Mouse (Mus musculus): ENCODE data around the gene Olfr250. TPM values are rescaled to one million over a fixed set of nuclear protein-coding genes. Genes with fewer than 3 reads are reported as not detected.
"Not testable (repeated sequence)": the region's sequence is repeated elsewhere in the genome, so short reads cannot be mapped to it uniquely, and the experiment has no call there.

The Olfr250 gene
- polyA plus RNA-seq (2015; fragmentation: Nextera tagmentation; extraction: Ambion mirVana), result not detected in 2 replicates

- no peak within 1 kb of the TSS for H3K4me2 ChIP-seq
- 95% methylated on average over 2 of the region's 2 CpGs for WGBS
Observed at GRCm38 (mm10) chr9:38366596-38366995, at the start of gene Olfr250. Gene Olfr250 (plus strand): TSS chr9:38366896.

GRCm38 (mm10) chr9:38328760-38329159 lies 37.9 kb upstream of the Olfr250 start, which contains the start of gene Olfr25:
Gene Olfr25 (plus strand): TSS chr9:38329060.
- H3K4me3 ChIP-seq, result no peak within 1 kb of the TSS
- H3K36me3 ChIP-seq, result no peaks in the 10 kb centered on the region
- H3K9me3 ChIP-seq, result no peaks in the 10 kb centered on the region
- H3K4me1 ChIP-seq (replicated peaks), result no peaks in the 10 kb centered on the region
- H3K4me2 ChIP-seq, result no peak within 1 kb of the TSS
- no peak within 1 kb of the TSS for H3K9ac ChIP-seq
- no peak for ATAC-seq (ENCODE audit: low read depth)
- WGBS, result 83% methylated on average over 3 of the region's 3 CpGs
- H3K27ac ChIP-seq (replicated peaks), result no peak within 1 kb of the TSS
- H3K27me3 ChIP-seq, result no peaks in the 10 kb centered on the region

More at GRCm38 (mm10) chr9:38366596-38366995, at the start of gene Olfr250:
- Histone ChIP-seq H3K27me3 (no peaks in the 10 kb centered on the region), H3K9ac (no peak within 1 kb of the TSS), H3K4me3 (no peak within 1 kb of the TSS), H3K4me1 (replicated peaks) (no peaks in the 10 kb centered on the region), H3K36me3 (no peaks in the 10 kb centered on the region), H3K27ac (replicated peaks) (no peak within 1 kb of the TSS), H3K9me3 (no peaks in the 10 kb centered on the region)
- no peak for ATAC-seq (ENCODE audit: low read depth)

GRCm38 (mm10) chr9:38348111-38348510 lies 18.6 kb upstream of the Olfr250 start, which contains the start of gene Olfr898:
Gene Olfr898 (plus strand): TSS chr9:38348411.
- Histone ChIP-seq H3K4me2 (no peak within 1 kb of the TSS), H3K4me3 (no peak within 1 kb of the TSS), H3K27ac (replicated peaks) (no peak within 1 kb of the TSS), H3K36me3 (no peaks in the 10 kb centered on the region), H3K9me3 (no peaks in the 10 kb centered on the region), H3K27me3 (no peaks in the 10 kb centered on the region), H3K4me1 (replicated peaks) (no peaks in the 10 kb centered on the region), H3K9ac (no peak within 1 kb of the TSS)
- no peak for ATAC-seq (ENCODE audit: low read depth)
- 92% methylated on average over 4 of the region's 4 CpGs for WGBS

GRCm38 (mm10) chr9:38376786-38377185 lies 10.1 kb downstream of the Olfr250 start, which contains the start of gene Olfr251:
Gene Olfr251 (plus strand): TSS chr9:38377086.
- Histone ChIP-seq H3K4me1 (replicated peaks) (no peaks in the 10 kb centered on the region), H3K36me3 (no peaks in the 10 kb centered on the region), H3K27ac (replicated peaks) (no peak within 1 kb of the TSS), H3K9ac (no peak within 1 kb of the TSS), H3K4me2 (no peak within 1 kb of the TSS), H3K9me3 (no peaks in the 10 kb centered on the region), H3K27me3 (no peaks in the 10 kb centered on the region), H3K4me3 (no peak within 1 kb of the TSS)
- 76% methylated on average over 2 of the region's 2 CpGs for WGBS
- ATAC-seq (ENCODE audit: low read depth), result no peak

DNA sequence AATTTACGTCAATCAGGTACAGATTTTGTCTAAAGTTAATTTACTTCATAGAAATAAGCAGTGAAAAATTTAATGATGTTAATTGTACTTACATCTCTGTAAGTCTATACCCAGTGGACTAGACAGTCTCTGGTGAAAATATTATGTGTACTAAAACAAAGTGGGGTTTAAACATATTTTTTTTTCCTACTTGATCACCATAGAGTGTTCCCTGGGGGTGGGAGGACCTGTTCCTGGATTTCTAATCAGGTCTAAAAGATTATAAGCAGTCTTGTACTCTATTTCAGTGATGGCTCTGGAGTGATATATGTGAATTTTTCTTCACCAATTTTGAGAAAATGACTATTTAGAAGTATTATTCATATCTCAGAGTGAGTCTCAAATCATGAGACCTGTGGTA lies 34.7 kb downstream of the Olfr250 start, which contains the start of gene Olfr147:
Gene Olfr147, plus strand, starts transcription at position 301 of the 400 bp plus-strand sequence.
- Histone ChIP-seq H3K9ac (no peak within 1 kb of the TSS), H3K27me3 (no peaks in the 10 kb centered on the region), H3K4me2 (no peak within 1 kb of the TSS), H3K27ac (replicated peaks) (no peak within 1 kb of the TSS), H3K4me1 (replicated peaks) (no peaks in the 10 kb centered on the region), H3K36me3 (no peaks in the 10 kb centered on the region), H3K9me3 (no peaks in the 10 kb centered on the region), H3K4me3 (no peak within 1 kb of the TSS)
- no peak for ATAC-seq (ENCODE audit: low read depth)
- WGBS, result 93% methylated on average over 1 of the region's 1 CpGs

GRCm38 (mm10) chr9:38407502-38407901 lies 40.8 kb downstream of the Olfr250 start:
- 93% methylated on average over 3 of the region's 3 CpGs for WGBS

DNA sequence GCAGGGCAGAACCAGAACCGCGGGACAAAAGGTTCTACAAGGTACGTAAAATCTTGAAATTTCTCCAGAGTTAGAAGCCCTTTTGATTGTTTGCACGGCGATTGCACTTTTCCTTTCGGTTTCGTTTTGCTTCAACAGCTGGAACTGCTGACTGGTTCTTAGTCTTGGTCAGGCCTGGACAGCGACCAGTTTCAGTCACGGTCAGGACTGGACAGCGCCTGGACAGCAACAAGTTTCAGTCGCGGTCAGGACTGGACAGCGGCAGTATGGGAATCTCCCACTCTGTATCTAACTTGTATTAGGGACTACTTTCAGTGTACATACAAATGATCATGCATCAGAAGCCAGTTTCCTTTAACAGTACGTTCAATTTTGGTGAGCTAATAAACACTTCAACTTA lies 46.8 kb downstream of the Olfr250 start:
- WGBS, result 95% methylated on average over 14 of the region's 14 CpGs
- not testable (repeated sequence) for H3K4me3 ChIP-seq; H3K27ac ChIP-seq (replicated peaks); H3K27me3 ChIP-seq; H3K4me1 ChIP-seq (replicated peaks); H3K36me3 ChIP-seq; ATAC-seq (ENCODE audit: low read depth); H3K4me2 ChIP-seq; H3K9me3 ChIP-seq; H3K9ac ChIP-seq

More at GRCm38 (mm10) chr9:38407502-38407901, 40.8 kb downstream of the Olfr250 start:
- not testable (repeated sequence) for H3K4me1 ChIP-seq (replicated peaks); ATAC-seq (ENCODE audit: low read depth); H3K9ac ChIP-seq; H3K36me3 ChIP-seq; H3K27me3 ChIP-seq; H3K9me3 ChIP-seq; H3K4me2 ChIP-seq; H3K4me3 ChIP-seq; H3K27ac ChIP-seq (replicated peaks)

Other genes with a start within 250 kb of the Olfr250 start
- gene Olfr890, start 224.4 kb upstream of the Olfr250 start, polyA plus RNA-seq (2015; fragmentation: Nextera tagmentation; extraction: Ambion mirVana), result not detected in 2 replicates
- gene Olfr891, start 186.1 kb upstream of the Olfr250 start, polyA plus RNA-seq (2015; fragmentation: Nextera tagmentation; extraction: Ambion mirVana), result not detected in 2 replicates
- gene Olfr893, start 158.5 kb upstream of the Olfr250 start, polyA plus RNA-seq (2015; fragmentation: Nextera tagmentation; extraction: Ambion mirVana), result not detected in 2 replicates
- not detected in 2 replicates for gene Olfr894, start 148.8 kb upstream of the Olfr250 start, polyA plus RNA-seq (2015; fragmentation: Nextera tagmentation; extraction: Ambion mirVana)
- not detected in 2 replicates for gene Olfr143, start 114.1 kb upstream of the Olfr250 start, polyA plus RNA-seq (2015; fragmentation: Nextera tagmentation; extraction: Ambion mirVana)
- not detected in 2 replicates for gene Olfr895, start 99.0 kb upstream of the Olfr250 start, polyA plus RNA-seq (2015; fragmentation: Nextera tagmentation; extraction: Ambion mirVana)
- not detected in 2 replicates for gene Olfr896-ps1, start 75.8 kb upstream of the Olfr250 start, polyA plus RNA-seq (2015; fragmentation: Nextera tagmentation; extraction: Ambion mirVana)
- not detected in 2 replicates for gene Olfr25, start 37.8 kb upstream of the Olfr250 start, polyA plus RNA-seq (2015; fragmentation: Nextera tagmentation; extraction: Ambion mirVana)
- gene Olfr898, start 18.5 kb upstream of the Olfr250 start, polyA plus RNA-seq (2015; fragmentation: Nextera tagmentation; extraction: Ambion mirVana), result not detected in 2 replicates
- gene Olfr251, start 10.2 kb downstream of the Olfr250 start, polyA plus RNA-seq (2015; fragmentation: Nextera tagmentation; extraction: Ambion mirVana), result not detected in 2 replicates
- not detected in 2 replicates for gene Olfr147, start 34.8 kb downstream of the Olfr250 start, polyA plus RNA-seq (2015; fragmentation: Nextera tagmentation; extraction: Ambion mirVana)
- not detected in 2 replicates for gene Olfr901, start 62.6 kb downstream of the Olfr250 start, polyA plus RNA-seq (2015; fragmentation: Nextera tagmentation; extraction: Ambion mirVana)
- gene Olfr902, start 80.8 kb downstream of the Olfr250 start, polyA plus RNA-seq (2015; fragmentation: Nextera tagmentation; extraction: Ambion mirVana), result not detected in 2 replicates
- gene Olfr904, start 96.2 kb downstream of the Olfr250 start, polyA plus RNA-seq (2015; fragmentation: Nextera tagmentation; extraction: Ambion mirVana), result not detected in 2 replicates
- not detected in 2 replicates for gene Olfr905, start 104.2 kb downstream of the Olfr250 start, polyA plus RNA-seq (2015; fragmentation: Nextera tagmentation; extraction: Ambion mirVana)
- gene Olfr906, start 120.2 kb downstream of the Olfr250 start, polyA plus RNA-seq (2015; fragmentation: Nextera tagmentation; extraction: Ambion mirVana), result not detected in 2 replicates
- not detected in 2 replicates for gene Olfr907, start 128.9 kb downstream of the Olfr250 start, polyA plus RNA-seq (2015; fragmentation: Nextera tagmentation; extraction: Ambion mirVana)
- not detected in 2 replicates for gene Olfr911-ps1, start 154.7 kb downstream of the Olfr250 start, polyA plus RNA-seq (2015; fragmentation: Nextera tagmentation; extraction: Ambion mirVana)
- not detected in 2 replicates for gene Olfr910, start 171.0 kb downstream of the Olfr250 start, polyA plus RNA-seq (2015; fragmentation: Nextera tagmentation; extraction: Ambion mirVana)
- gene Olfr912, start 213.3 kb downstream of the Olfr250 start, polyA plus RNA-seq (2015; fragmentation: Nextera tagmentation; extraction: Ambion mirVana), result not detected in 2 replicates
- gene Olfr913, start 225.9 kb downstream of the Olfr250 start, polyA plus RNA-seq (2015; fragmentation: Nextera tagmentation; extraction: Ambion mirVana), result not detected in 2 replicates
- not detected in 2 replicates for gene Olfr914, start 238.2 kb downstream of the Olfr250 start, polyA plus RNA-seq (2015; fragmentation: Nextera tagmentation; extraction: Ambion mirVana)